ENCODE assay signal across 9 mouse cellular contexts in the genomic region with DNA sequence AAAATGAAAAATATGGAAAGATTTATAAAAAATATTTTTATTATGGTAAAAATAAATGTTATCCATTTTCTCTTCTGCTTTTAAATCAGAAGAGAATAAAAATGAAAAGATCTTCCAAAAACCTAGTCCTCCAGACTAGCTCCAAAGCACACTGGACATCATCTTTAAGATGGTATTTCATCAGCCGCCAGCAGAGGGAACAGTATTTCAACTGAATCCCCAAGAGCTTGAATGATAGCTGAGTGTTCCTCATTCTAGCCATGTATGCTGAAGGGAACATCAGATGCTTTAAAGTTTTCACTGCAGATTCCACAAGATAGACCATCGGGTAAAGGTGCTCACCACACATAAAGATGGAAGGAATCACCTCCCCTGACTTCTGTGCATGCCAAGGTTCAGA. TPM values are rescaled to one million over a fixed set of nuclear protein-coding genes. Genes with fewer than 3 reads are reported as not detected.
DNase-seq lines count a peak whose midpoint lies in the region; TF ChIP-seq lines count a peak whose summit lies in the region.
"Had no signal": no experiment of that assay in that cellular context is flagged by ENCODE, and none has a peak within 500 bp of the region (broad histone marks: within the 10 kb centered on the region; RNA-seq: fewer than 3 reads in every experiment).

No protein-coding gene starts in this region.

- H3K36me3 ChIP-seq in thymus, adult 2 months (ENCODE audit: control insufficient read depth, insufficient read depth, low read length) = no peaks in the 10 kb centered on the region

- H3K4me3 ChIP-seq in thymus, adult 2 months (ENCODE audit: control insufficient read depth, insufficient read depth, low read length) = no peak overlapping the region

- no peak for TF ChIP-seq CTCF in thymus, adult 2 months (IDR thresholded peaks at IDR 0.05; ENCODE audit: borderline replicate concordance, control insufficient read depth, extremely low read depth, insufficient read depth, low read length, poor library complexity)

- peak; percentile 28 to 33 for DNase-seq in cerebellum, adult 18-20 months
- DNase-seq in cerebellum, adult 11-12 months = no peak
- peak; percentile 48 for DNase-seq in left cerebral cortex, adult 11 months (ENCODE audit: low spot score)
- no peak for DNase-seq in left cerebral cortex, adult 8-10 months (ENCODE audit: low spot score in 2 of 2)
- DNase-seq in cerebellum, postnatal 14 days = peak; percentile 71 to 72
- peak; percentile 39 to 53 for DNase-seq in left cerebral cortex, postnatal 10 days (ENCODE audit: extremely low spot score in 1 of 2, low spot score in 2 of 2)
- DNase-seq in right cerebral cortex, postnatal 14 days = peak; percentile 47
- DNase-seq in thymus, adult 2 months = no peak

- WGBS in thymus, adult 2 months = 5% methylated on average over 2 of the region's 2 CpGs

- H3K27ac ChIP-seq in thymus, adult 2 months (ENCODE audit: control insufficient read depth, insufficient read depth, low read length) = no peak overlapping the region

- no peaks in the 10 kb centered on the region for H3K27me3 ChIP-seq in thymus, adult 2 months (ENCODE audit: control insufficient read depth, insufficient read depth, low read length)

- H3K4me1 ChIP-seq in thymus, adult 2 months (replicated peaks; ENCODE audit: control insufficient read depth, insufficient read depth, low read length) = no peaks in the 10 kb centered on the region

- intact Hi-C loops in left cerebral cortex, postnatal 10 days (cut with DNase I) = no loop called here

- TF ChIP-seq POLR2A in thymus, adult 2 months (IDR thresholded peaks at IDR 0.05; ENCODE audit: control insufficient read depth, extremely low read depth, insufficient read depth, low read length, poor library complexity) = no peak

RNA-seq across cellular contexts. Expression of a gene that starts 16.6 kb away (rescaled TPM):
- total RNA-seq in left cerebral cortex, adult 8-10 months (2022) = 1 to 10 TPM; 1.8 to 2.7 (median 2.0) TPM
- total RNA-seq in left cerebral cortex, postnatal 10 days (2021) = 1 to 10 TPM; 1.9 to 2.6 TPM
- polyA plus RNA-seq in thymus, adult 2 months (2012; rRNA removed) = 2.3 and 4.1 TPM in 2 replicates
- polyA plus RNA-seq: liver, adult 2 months had no signal

Comparison
In these comparisons a context has a peak if more than half of its experiments do, and no peak if none do; other contexts are left out.
1. DNase-seq: peak in cerebellum, adult 18-20 months (2 of 2), left cerebral cortex, adult 11 months (single experiment), cerebellum, postnatal 14 days (2 of 2), left cerebral cortex, postnatal 10 days (2 of 2) and right cerebral cortex, postnatal 14 days (single experiment); none in cerebellum, adult 11-12 months (single experiment), left cerebral cortex, adult 8-10 months (0 of 2) and thymus, adult 2 months (single experiment).